Mouse (Mus musculus) intestine, embryonic 16.5 days (tissue): Measurements from ENCODE around the gene Wdfy2. TPM values are rescaled to one million over a fixed set of nuclear protein-coding genes. Genes with fewer than 3 reads are reported as not detected.
A peak's percentile ranks its signal among the peaks of the same experiment; 100 is the strongest.

Experiments used
- ATAC-seq: fragments of 200-750 bp; cut with Nextera tagmentation; 2 replicates; pipeline ENCODE4 v1.8.0; 2017; ENCODE audit warnings: moderate TSS enrichment, moderate library complexity
- H3K27ac ChIP-seq: fragments of 300-500 bp; sonication (generic); 2 replicates; pipeline ENCODE4 v1.5.1; 2014; ENCODE audit warnings: mild to moderate bottlenecking, low read length
- H3K27me3 ChIP-seq: fragments of 300-500 bp; sonication (generic); replicated peaks from 2 replicates; pipeline ENCODE4 v1.6.1; 2014; ENCODE audit warnings: low read length, control low read depth, mixed read lengths; ENCODE audit not compliant: control insufficient read depth, insufficient read depth
- H3K36me3 ChIP-seq: fragments of 300-500 bp; sonication (generic); 2 replicates; pipeline ENCODE4 v1.6.1; 2014; ENCODE audit warnings: low read length, control low read depth; ENCODE audit not compliant: control insufficient read depth, insufficient read depth
- H3K4me1 ChIP-seq: fragments of 300-500 bp; sonication (generic); 2 replicates; pipeline ENCODE4 v1.6.1; 2014; ENCODE audit warnings: low read length, control low read depth, mixed read lengths; ENCODE audit not compliant: control insufficient read depth, insufficient read depth
- H3K4me2 ChIP-seq: fragments of 300-500 bp; sonication (generic); 2 replicates; pipeline ENCODE4 v1.6.1; 2014; ENCODE audit warnings: low read depth, low read length, control low read depth
- H3K4me3 ChIP-seq: fragments of 300-500 bp; sonication (generic); 2 replicates; pipeline ENCODE4 v1.5.1; 2014; ENCODE audit warnings: mild to moderate bottlenecking, low read length
- H3K9ac ChIP-seq: fragments of 300-500 bp; sonication (generic); 2 replicates; pipeline ENCODE4 v1.6.1; 2014; ENCODE audit warnings: low read depth, low read length
- H3K9me3 ChIP-seq: fragments of 300-500 bp; sonication (generic); 2 replicates; pipeline ENCODE4 v1.6.1; 2016; ENCODE audit warnings: low read length, control low read depth; ENCODE audit not compliant: control insufficient read depth
- WGBS: fragments of 180-500 bp; shearing (Covaris S2); extraction: QIAGEN DNeasy Blood & Tissue Kit; methylation state at CpG from one replicate; pipeline ENCODE4 v1.1.7; 2014; 5-methylcytosine and 5-hydroxymethylcytosine counted together
- polyA plus RNA-seq: library from polyadenylated mRNA; unstranded; fragments of >200 nt; fragmentation: Nextera tagmentation; extraction: Ambion mirVana; gene quantifications from 2 replicates; pipeline ENCODE4 v1.2.1, GENCODE M21; 2015

Gene Wdfy2
- polyA plus RNA-seq, 1 experiment from 2014 or later: 3.1 TPM

- H3K9me3 ChIP-seq: no peaks in the 10 kb centered on the region
- H3K27ac ChIP-seq: no peak overlapping the region
- H3K27me3 ChIP-seq: no peaks in the 10 kb centered on the region
- H3K4me3 ChIP-seq: peak overlapping the region; percentile 40
- no peaks in the 10 kb centered on the region for H3K4me1 ChIP-seq
- no peaks in the 10 kb centered on the region for H3K36me3 ChIP-seq
- peak overlapping the region; percentile 47 for H3K9ac ChIP-seq
- ATAC-seq: peak; percentile 55; the same call in 1 of the 2 replicates
- 19% methylated on average over 15 of the region's 15 CpGs for WGBS
- H3K4me2 ChIP-seq: peak overlapping the region; percentile 50
These were observed 128.5 kb downstream of the Wdfy2 start for GRCm38 (mm10) chr14:62965811-62966520.

GRCm38 (mm10) chr14:62975046-62975445 lies 137.6 kb downstream of the Wdfy2 start:
- Histone ChIP-seq H3K9me3 (no peaks in the 10 kb centered on the region), H3K9ac (no peak overlapping the region), H3K27me3 (no peaks in the 10 kb centered on the region), H3K4me3 (no peak overlapping the region), H3K36me3 (no peaks in the 10 kb centered on the region), H3K4me1 (no peaks in the 10 kb centered on the region), H3K4me2 (no peak overlapping the region), H3K27ac (no peak overlapping the region)
- 16% methylated on average over 5 of the region's 5 CpGs for WGBS
- ATAC-seq: no peak

- Histone ChIP-seq H3K27ac (no peak overlapping the region), H3K4me3 (no peak overlapping the region), H3K4me1 (no peaks in the 10 kb centered on the region), H3K4me2 (no peak overlapping the region), H3K9ac (no peak overlapping the region), H3K27me3 (no peaks in the 10 kb centered on the region), H3K36me3 (no peaks in the 10 kb centered on the region), H3K9me3 (no peaks in the 10 kb centered on the region)
- WGBS: 52% methylated on average over 1 of the region's 1 CpGs
- no peak for ATAC-seq
These were observed 142.3 kb downstream of the Wdfy2 start for GRCm38 (mm10) chr14:62979815-62980214.

GRCm38 (mm10) chr14:62984410-62984809 lies 146.9 kb downstream of the Wdfy2 start, which contains the start of gene Defb48:
Defb48 (minus strand) TSS chr14:62984510.
- H3K27me3 ChIP-seq: no peaks in the 10 kb centered on the region
- no peaks in the 10 kb centered on the region for H3K9me3 ChIP-seq
- 78% methylated on average over 1 of the region's 1 CpGs for WGBS
- ATAC-seq: no peak
- no peaks in the 10 kb centered on the region for H3K36me3 ChIP-seq
- no peak within 1 kb of the TSS for H3K4me2 ChIP-seq
- no peak within 1 kb of the TSS for H3K27ac ChIP-seq
- H3K4me3 ChIP-seq: no peak within 1 kb of the TSS
- no peak within 1 kb of the TSS for H3K9ac ChIP-seq
- H3K4me1 ChIP-seq: no peaks in the 10 kb centered on the region

GRCm38 (mm10) chr14:62991271-62991670 lies 153.8 kb downstream of the Wdfy2 start:
- Histone ChIP-seq H3K9ac (no peak overlapping the region), H3K27me3 (no peaks in the 10 kb centered on the region), H3K36me3 (no peaks in the 10 kb centered on the region), H3K27ac (no peak overlapping the region), H3K4me2 (no peak overlapping the region), H3K9me3 (no peaks in the 10 kb centered on the region), H3K4me3 (no peak overlapping the region), H3K4me1 (no peaks in the 10 kb centered on the region)
- 79% methylated on average over 3 of the region's 3 CpGs for WGBS
- ATAC-seq: no peak

GRCm38 (mm10) chr14:62991849-62992510 lies 154.5 kb downstream of the Wdfy2 start:
- no peak for ATAC-seq
- Histone ChIP-seq H3K27ac (no peak overlapping the region), H3K27me3 (no peaks in the 10 kb centered on the region), H3K36me3 (no peaks in the 10 kb centered on the region), H3K4me2 (no peak overlapping the region), H3K9ac (no peak overlapping the region), H3K4me3 (no peak overlapping the region), H3K4me1 (no peaks in the 10 kb centered on the region), H3K9me3 (no peaks in the 10 kb centered on the region)
- WGBS: 74% methylated on average over 7 of the region's 7 CpGs

- WGBS: 85% methylated on average over 8 of the region's 8 CpGs
- no peaks in the 10 kb centered on the region for H3K27me3 ChIP-seq
These were observed 160.3 kb downstream of the Wdfy2 start, which contains the start of gene Defb47 for GRCm38 (mm10) chr14:62997777-62998176. Defb47 (plus strand) TSS chr14:62998077.

GRCm38 (mm10) chr14:62998977-62999376 lies 161.5 kb downstream of the Wdfy2 start:
- H3K4me1 ChIP-seq: no peaks in the 10 kb centered on the region
- H3K4me2 ChIP-seq: no peak overlapping the region
- no peak overlapping the region for H3K4me3 ChIP-seq
- H3K27ac ChIP-seq: no peak overlapping the region
- H3K9me3 ChIP-seq: no peaks in the 10 kb centered on the region
- H3K27me3 ChIP-seq: no peaks in the 10 kb centered on the region
- no peak overlapping the region for H3K9ac ChIP-seq
- WGBS: 82% methylated on average over 4 of the region's 4 CpGs
- H3K36me3 ChIP-seq: no peaks in the 10 kb centered on the region
- no peak for ATAC-seq

More at GRCm38 (mm10) chr14:62997777-62998176, 160.3 kb downstream of the Wdfy2 start, which contains the start of gene Defb47:
- H3K9ac ChIP-seq: no peak within 1 kb of the TSS
- H3K9me3 ChIP-seq: no peaks in the 10 kb centered on the region
- ATAC-seq: no peak
- no peaks in the 10 kb centered on the region for H3K4me1 ChIP-seq
- H3K4me3 ChIP-seq: no peak within 1 kb of the TSS
- H3K4me2 ChIP-seq: no peak within 1 kb of the TSS
- H3K27ac ChIP-seq: no peak within 1 kb of the TSS
- no peaks in the 10 kb centered on the region for H3K36me3 ChIP-seq

GRCm38 (mm10) chr14:63002588-63002987 lies 165.1 kb downstream of the Wdfy2 start:
- Histone ChIP-seq H3K9me3 (no peaks in the 10 kb centered on the region), H3K36me3 (no peaks in the 10 kb centered on the region), H3K9ac (no peak overlapping the region), H3K4me1 (no peaks in the 10 kb centered on the region), H3K4me3 (no peak overlapping the region), H3K27me3 (no peaks in the 10 kb centered on the region), H3K4me2 (no peak overlapping the region), H3K27ac (no peak overlapping the region)
- ATAC-seq: no peak
- 67% methylated on average over 2 of the region's 2 CpGs for WGBS
